In genomic region chr6:39191518-39191917, GRCm38 (mm10) we compare ENCODE assay signal across 14 mouse cellular contexts.
"Had no signal": no experiment of that assay in that cellular context is flagged by ENCODE, and none has a peak within 500 bp of the region (broad histone marks: within the 10 kb centered on the region; RNA-seq: fewer than 3 reads in every experiment).

No protein-coding gene starts in this region.

- H3K27ac ChIP-seq: hindbrain, embryonic 15.5 days; limb, embryonic 13.5 days; lung, embryonic 15.5 days; macrophage; midbrain, embryonic 15.5 days; neural tube, embryonic 12.5 days; stomach, embryonic 15.5 days had no signal

- ATAC-seq: midbrain, embryonic 15.5 days had no signal

- H3K9ac ChIP-seq: hindbrain, embryonic 15.5 days; limb, embryonic 13.5 days; lung, embryonic 15.5 days; midbrain, embryonic 15.5 days; neural tube, embryonic 12.5 days; stomach, embryonic 15.5 days had no signal

- H3K4me3 ChIP-seq: hindbrain, embryonic 15.5 days; limb, embryonic 13.5 days; lung, embryonic 15.5 days; midbrain, embryonic 15.5 days; neural tube, embryonic 12.5 days; stomach, embryonic 15.5 days had no signal

- H3K4me1 ChIP-seq: hindbrain, embryonic 15.5 days; lung, embryonic 15.5 days; midbrain, embryonic 15.5 days; stomach, embryonic 15.5 days had no signal

- DNase-seq: kidney, adult 11 months; kidney, postnatal 25 days; layer of hippocampus, adult 9-11 months; layer of hippocampus, postnatal 36 days; lung, postnatal 14 days; right cerebral cortex, postnatal 14 days; thymus, postnatal 36 days had no signal

- H3K27me3 ChIP-seq: hindbrain, embryonic 15.5 days; limb, embryonic 13.5 days; lung, embryonic 15.5 days; midbrain, embryonic 15.5 days; neural tube, embryonic 12.5 days; stomach, embryonic 15.5 days had no signal

- H3K9me3 ChIP-seq: hindbrain, embryonic 15.5 days; limb, embryonic 13.5 days; lung, embryonic 15.5 days; midbrain, embryonic 15.5 days; neural tube, embryonic 12.5 days; stomach, embryonic 15.5 days had no signal

- H3K4me2 ChIP-seq: hindbrain, embryonic 15.5 days; limb, embryonic 13.5 days; lung, embryonic 15.5 days; midbrain, embryonic 15.5 days; neural tube, embryonic 12.5 days; stomach, embryonic 15.5 days had no signal

- H3K36me3 ChIP-seq: hindbrain, embryonic 15.5 days; lung, embryonic 15.5 days; midbrain, embryonic 15.5 days; stomach, embryonic 15.5 days had no signal
